Mouse (Mus musculus) cerebral cortex, adult 2 months (tissue): ENCODE data around the gene Fam43a.

Experiments used
- WGBS: fragments of 180-500 bp; shearing (Covaris S2); methylation state at CpG from one replicate; pipeline ENCODE4 v1.1.7; 2018; 5-methylcytosine and 5-hydroxymethylcytosine counted together

Fam43a gene

DNA sequence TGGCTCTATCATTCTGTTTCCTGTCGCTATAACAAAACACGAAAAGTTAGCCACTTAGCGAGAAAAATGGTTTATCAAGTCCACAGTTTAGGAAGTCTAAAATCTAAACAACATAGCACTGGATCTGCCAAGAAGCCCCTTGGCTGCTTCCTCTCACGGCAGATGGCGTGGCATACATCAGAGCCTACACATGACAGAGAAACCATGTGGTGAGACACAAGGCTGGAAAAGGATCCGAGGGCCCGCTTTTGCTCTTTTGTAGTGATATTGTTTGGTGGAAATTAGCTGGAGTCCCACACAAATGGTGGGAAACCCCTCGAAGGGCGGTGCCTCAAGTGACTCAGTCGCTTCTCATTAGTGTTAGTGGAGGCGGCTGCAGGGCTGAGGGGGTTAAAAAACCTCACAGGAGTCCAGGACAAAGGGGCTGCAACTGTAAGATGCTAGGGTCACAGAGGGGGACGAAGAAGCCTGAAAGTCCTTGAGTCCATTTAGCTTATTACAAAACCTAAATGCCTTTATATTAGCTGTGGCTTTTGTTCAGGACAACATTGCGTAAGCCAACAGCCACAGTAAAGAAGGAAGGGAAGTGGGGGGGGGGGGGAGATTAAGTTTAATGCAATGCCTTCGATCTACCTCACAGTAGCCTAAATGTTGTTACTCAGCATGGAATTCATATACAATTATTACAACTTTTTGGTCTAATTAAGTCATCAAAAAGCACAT lies 3.5 kb upstream of the Fam43a start:
- 30% methylated on average over 14 of the region's 14 CpGs for WGBS

DNA sequence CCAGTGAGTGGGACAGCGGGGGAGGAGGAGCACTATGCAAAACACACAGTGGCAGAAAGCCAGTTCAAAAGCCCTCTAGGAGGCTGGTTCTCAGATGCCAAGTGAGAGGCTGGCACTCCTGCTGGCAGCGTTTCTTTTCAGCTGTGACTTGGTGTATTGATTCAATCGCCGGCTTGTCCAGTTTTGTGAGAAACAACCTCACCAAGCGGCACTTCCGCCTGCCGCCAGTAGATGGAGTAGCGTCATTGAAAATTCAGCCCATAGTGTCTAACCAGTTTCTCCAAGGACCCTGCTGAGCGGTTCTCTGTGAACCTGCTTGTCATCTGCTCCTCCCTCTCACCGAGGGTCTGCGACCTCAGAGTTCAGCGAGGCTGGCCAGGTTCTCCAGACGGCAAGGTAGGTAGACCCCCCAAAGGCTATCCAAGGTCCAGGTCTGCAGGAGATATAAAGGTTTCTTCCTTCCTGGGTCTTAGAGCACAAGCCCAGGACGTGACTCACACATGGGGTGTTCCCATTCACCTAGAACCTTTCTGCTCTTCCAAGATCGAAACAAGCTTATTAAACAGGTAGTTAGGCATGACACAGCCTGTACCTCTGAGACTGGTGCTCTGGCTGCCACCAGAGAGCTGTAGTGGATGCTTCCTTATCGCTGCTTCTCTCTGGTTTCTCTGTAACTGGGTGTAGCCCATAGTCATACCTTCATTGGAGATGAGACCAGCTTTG lies 2.4 kb upstream of the Fam43a start:
- WGBS, result 6% methylated on average over 16 of the region's 16 CpGs

DNA sequence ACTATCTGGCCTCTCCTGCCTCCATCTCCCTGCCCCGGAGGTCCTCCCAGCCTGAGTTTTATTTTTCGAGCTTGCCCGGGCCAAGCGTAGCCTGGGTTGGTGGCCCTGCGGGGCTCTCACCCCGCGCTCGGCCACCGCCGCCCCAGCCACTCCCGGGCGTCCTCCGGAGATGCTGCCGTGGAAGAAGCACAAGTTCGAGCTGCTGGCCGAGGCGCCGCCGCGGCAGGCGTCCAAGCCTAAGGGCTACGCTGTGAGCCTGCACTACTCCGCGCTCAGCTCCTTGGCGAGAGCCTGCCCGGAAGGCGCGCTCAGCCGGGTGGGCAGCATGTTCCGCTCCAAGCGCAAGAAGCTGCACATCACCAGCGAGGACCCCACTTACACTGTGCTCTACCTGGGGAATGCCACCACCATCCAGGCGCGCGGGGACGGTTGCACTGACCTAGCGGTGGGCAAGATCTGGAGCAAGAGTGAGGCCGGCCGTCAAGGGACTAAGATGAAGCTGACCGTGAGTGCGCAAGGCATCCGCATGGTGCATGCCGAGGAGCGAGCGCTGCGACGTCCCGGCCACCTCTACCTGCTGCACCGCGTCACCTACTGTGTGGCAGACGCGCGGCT lies 1.0 kb downstream of the Fam43a start:
- under 1% methylated on average over 53 of the region's 53 CpGs for WGBS

DNA sequence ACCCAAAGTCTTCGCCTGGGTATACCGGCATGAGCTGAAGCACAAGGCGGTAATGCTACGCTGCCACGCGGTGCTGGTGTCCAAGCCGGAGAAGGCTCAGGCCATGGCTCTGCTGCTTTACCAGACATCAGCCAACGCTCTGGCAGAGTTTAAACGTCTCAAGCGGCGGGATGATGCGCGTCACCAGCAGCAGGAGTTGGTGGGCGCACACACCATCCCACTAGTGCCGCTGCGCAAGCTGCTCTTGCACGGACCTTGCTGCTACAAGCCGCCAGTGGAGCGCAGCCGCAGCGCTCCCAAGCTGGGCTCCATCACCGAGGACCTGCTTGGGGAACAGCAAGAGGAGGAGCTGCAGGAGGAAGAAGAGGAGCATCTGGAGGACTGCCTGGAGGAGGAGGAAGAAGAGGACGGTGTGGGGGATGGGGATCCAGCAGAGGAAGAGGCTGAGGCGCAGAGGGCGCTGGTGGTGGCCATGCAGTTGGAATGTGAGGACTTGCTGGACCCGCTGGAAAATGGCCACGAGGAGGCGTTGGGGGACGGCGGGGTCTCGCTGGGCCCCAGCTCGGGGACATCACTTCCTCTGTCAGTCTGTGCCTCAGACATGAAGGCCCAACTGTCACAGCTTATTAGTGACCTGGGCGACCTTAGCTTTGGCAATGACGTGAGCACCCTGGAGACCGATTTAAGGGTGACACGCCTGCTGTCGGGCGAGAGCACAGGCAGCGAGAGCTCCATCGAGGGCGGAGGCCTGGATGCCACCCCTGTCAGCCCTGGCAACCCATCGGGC lies 1.7 kb downstream of the Fam43a start:
- 11% methylated on average over 42 of the region's 42 CpGs for WGBS

DNA sequence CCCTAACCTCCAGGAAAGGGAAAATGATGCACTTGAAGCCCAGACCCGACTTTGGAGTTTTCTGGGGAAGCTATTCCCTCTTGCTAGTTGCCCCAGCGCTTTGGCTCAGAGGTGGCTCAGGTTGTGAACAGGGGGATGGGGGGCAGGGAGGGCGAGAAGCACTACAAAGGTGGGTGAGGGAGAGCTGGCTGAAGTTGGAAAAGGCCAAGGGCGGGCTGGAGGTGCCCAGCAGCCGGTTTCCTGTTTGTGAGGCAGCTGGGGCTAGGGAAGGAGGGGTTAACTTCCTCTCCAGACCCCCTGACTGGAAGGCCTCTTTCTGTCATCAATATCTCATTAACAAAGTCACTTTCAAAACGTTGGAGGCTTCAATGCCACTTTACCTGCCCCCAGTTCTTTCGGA lies 2.4 kb downstream of the Fam43a start:
- WGBS, result 62% methylated on average over 7 of the region's 7 CpGs

DNA sequence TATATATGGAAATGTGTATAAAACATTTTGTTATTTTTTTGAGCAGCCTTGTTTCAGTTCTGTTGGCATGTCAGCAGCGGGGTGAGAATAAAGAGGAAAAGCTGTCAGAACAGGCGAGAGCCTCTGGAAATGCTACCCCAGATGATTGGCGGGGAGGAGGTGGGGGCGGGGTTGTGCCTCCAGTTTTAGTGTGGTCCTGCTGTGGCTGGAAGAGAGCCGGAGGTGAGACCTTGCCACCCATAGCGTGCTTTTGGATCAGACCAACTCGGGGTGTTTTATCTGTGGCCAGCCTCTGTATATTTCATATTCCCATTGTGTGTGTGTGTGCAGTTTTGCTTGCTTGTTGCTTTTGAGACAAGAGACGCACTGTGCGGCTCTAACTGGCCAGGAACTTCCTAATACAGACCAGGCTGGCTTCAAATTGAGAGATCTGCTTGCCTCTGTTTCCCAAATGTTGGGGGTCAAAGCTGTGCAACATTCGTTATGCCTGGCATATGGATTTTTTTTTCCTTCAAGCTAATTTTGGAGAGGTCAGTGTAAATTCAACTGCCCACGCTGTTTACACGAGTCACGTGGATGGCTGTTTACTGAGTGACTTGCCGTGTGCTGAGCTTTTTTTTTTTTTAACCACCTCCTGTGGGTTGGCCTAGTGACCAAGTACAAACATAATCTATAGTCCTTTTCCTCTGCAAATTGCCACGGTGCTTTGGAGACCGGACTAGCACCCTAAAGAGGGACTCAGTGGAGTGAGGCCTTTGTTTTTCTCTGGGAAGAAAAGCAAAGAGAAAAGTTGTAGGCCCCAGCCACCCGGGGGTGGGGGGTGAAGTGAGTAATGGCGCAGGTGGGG lies 3.4 kb downstream of the Fam43a start:
- 67% methylated on average over 18 of the region's 18 CpGs for WGBS

DNA sequence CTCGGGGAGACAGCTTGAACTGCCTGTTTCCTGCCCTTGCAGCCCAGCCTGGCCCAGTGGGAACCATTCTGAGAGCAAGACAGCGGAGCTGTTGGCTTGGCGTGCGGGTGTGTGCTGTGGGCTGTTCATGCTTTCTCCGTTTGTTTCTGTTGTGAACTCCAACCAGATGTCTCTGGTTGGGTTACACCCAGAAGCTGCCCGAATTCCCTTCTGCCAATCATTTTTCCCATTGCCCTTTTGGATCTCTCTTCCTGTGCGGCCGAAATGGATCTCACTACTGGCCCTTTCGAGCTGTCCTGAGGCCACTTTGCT lies 4.0 kb downstream of the Fam43a start:
- WGBS, result 72% methylated on average over 9 of the region's 9 CpGs

DNA sequence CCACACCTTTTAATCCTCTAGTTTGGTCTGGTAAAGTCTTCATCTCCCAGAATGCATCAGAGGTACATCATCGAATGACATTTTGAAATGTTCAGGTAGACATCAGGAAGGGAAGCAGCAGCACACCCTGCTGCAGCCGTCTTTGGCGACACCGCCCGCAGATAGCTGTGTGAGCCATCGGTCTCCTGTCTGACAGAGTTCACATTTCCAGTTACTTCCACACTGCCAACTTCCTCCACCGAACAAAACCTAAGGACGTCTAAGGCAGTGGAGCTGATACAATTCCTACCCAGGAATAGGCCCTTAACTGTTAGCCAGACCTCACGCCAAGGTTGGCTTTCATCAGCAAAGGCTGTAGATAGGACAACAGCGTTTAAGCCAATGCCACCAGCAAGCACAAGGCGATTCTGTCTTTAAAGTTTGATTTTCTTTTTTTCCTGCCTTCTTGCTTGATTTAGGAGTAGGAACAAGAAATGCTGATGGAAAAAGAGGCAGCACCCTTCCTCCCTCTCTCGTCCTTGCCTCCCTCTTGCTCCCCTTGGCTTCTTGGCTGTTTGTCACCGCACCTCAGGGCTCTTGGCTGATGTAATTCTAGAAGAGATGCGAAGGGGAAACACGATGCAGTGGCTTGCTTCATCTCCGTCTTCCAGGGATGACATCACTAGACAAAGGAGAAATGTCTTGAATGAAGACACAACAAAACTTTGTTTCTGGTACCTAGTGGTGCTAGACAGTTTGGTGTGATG lies 4.7 kb downstream of the Fam43a start:
- WGBS, result 71% methylated on average over 16 of the region's 16 CpGs

DNA sequence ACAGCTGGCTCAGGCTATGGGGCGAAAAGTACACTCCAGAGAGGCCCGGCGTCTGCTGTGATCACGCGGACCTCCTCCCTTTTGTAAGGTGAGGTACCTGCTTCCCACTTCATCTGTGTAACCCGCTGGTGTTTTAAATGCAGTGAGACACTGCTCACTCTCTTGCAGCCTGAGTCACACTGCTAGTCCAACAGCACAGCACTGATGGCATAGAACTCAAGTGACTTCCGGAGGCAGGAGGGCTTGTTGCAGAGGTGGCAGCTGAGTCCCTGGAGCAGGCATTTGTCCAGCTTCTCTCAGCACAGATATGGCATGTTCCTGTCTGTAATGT lies 5.2 kb downstream of the Fam43a start:
- WGBS, result 59% methylated on average over 7 of the region's 7 CpGs

DNA sequence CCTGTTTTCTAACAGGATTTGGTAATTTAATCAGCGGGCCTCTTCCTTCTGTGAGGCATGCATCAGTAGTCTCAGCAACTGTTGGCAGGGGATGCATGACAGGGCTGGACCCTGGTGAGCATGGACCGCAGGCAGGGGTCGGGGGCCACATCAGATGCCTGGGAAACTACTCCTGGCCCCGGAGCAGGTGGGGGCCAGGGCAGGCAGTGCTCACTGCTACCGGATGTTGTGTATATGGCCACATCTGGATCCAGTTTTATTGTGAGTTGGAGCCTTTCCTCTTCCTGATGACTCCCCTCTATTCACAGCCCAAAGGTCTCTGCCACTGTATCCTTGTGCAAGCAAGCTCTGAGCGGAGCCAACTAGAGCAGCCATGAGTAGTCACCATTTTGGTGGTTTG lies 6.0 kb downstream of the Fam43a start:
- 72% methylated on average over 6 of the region's 6 CpGs for WGBS

DNA sequence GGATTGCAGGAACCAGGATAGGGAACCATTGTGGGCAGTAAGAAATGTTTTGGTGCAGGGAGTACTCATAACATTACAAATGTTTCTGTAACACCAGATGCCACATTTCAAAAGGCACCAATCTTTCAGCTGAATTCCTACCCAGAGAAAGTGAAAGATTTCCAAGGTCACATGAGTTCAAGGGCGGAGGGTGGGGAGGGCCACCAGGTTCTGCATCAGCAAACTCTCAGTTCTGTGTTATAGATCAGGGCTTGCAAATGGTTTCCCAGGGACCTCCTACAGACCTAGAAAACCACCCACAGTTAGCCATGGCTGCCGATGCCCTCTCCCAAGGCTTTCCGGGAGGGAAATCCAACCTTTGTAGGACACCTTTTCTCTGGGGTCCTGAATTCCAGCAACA lies 8.3 kb downstream of the Fam43a start:
- WGBS, result 94% methylated on average over 3 of the region's 3 CpGs

DNA sequence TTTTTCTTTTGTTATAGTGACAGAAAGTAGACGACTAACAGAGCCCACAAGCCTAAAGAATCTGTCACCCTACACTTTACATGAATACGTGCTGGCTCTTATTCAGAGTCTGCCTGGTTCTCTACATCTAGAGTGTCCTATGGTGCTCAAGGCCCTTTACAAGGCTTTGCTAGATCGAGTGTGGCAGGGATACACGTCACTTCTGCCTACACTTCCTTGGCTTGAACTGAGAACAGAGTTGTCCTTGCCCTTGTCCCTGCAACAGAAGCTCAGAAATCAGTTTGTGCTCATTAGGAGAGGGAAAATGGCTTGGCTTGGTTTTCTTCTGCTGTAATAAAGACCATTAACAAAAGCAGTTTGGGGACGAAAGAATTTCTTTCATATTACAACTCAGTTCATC lies 11.8 kb downstream of the Fam43a start:
- WGBS, result 81% methylated on average over 5 of the region's 5 CpGs

DNA sequence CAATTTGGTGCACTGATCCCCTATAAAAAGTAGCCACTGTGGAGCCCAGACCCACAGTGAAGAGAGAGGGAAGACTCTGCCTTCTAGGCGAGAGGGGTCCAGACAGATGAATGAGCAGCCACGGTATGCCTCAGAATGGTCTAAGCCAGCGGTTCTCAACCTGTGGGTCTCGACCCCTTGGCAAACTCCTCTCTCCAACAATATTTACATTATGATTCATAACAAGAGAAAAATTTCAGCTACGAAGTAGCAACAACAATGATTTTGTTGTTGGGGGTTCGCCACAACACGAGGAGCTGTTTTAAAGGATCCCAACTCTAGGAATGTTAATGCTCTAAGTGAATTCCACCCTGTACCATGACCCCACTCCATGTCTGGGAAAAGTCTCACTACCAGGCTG lies 13.6 kb downstream of the Fam43a start:
- WGBS, result 89% methylated on average over 7 of the region's 7 CpGs

DNA sequence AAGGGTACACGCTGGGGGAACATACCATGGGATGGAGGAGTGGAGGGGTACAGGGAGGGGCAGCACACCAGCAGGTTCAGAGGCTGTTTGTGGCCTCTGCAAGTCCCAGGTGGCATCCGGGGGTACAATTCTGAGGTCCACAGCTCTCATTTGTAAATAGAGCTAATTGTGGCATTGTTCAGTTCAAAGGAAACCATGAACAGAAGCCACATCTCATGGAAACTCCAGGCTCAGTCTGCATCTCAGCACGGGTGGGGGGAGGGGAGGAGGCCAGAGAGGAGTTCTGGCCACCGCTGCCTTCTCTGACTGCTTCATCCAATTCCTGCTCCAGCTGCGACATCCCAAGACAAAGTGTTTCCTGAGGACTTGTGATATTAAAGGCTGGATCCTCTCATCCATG lies 14.6 kb downstream of the Fam43a start:
- 60% methylated on average over 5 of the region's 5 CpGs for WGBS

DNA sequence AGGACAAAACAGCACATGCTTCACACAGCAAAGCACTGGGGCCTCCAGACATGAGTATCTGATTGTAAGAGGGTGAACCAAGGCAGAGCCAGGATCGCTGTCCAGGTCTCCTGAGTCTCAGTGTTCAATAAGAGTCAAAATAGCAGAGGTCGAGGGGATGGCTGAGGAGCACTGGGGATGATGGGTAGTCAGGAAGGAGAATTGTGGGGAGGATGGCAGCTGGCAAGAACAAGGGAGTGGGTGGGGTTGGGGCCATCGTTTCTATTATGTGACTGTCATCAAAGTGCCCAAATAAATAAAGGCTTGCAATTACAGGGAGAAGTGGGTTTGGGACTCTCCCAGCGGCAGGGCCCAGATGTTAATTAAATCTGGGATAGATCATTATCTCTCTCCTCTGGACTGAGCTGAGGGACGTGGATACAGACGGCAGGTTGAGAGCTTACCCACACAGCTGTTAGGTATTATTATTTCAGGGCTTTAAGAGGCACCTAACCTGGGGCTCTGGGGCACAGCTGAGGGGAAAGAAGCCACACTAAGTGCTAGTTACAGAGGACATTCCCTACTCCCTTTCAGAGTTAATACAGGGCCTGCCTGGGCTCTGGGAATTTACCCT lies 15.3 kb downstream of the Fam43a start:
- WGBS, result 62% methylated on average over 6 of the region's 6 CpGs

DNA sequence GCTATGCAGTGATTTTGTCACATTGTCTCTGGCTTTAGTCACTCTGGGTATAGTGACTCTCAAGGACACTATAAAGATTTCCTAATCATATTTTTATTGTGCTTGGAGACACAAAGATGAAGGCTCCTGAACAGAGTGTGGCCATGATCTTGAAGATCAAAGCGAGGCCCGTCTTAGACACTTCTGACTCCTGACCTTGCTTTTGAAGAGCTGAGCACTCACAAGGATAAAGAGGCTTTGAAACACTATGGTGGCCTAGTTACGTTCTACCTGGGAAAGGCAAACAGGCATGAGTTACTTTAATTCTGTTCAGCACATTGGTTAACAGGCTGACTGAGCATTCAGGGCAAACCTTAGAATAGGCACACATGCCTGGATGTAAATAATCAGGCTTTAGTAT lies 16.8 kb downstream of the Fam43a start:
- WGBS, result 95% methylated on average over 3 of the region's 3 CpGs

DNA sequence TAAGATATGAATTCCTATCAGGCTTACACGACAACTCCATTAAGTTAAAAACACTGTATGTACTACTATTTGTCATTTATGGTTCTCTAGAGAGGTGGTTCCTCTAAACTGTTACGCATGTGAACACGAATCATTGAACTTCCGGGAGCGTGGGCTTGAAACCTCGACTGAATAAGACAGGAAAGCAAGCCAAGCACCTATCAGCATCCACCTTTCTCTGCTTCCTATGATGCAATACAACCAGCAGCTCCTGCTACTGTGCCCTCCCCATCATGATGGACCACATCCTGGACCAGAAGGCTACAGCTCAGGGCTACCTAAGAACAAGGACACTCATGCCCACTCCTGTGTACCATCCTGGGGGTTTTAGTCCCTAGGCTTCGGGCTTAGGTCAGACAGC lies 24.1 kb downstream of the Fam43a start:
- WGBS, result 82% methylated on average over 7 of the region's 7 CpGs

DNA sequence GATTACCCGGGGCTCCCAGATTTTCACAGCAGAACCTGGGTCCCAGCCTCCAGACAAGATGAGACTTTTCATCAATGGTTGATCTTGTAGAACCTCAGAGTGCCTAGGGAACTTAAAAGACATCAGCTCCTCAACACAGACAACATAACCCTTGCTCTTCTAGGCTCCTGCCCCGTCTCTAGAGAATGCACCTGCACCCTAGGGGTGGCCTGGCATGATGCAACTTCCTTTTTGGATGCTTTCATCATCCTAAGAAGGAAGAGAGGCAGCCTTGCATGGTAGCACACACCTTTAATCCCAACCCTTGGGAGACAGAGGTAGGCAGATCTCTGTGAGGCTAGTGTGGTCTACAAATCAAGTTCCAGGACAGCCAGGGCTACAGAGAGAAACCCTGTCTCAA lies 25.1 kb downstream of the Fam43a start:
- WGBS, result 82% methylated on average over 2 of the region's 2 CpGs

DNA sequence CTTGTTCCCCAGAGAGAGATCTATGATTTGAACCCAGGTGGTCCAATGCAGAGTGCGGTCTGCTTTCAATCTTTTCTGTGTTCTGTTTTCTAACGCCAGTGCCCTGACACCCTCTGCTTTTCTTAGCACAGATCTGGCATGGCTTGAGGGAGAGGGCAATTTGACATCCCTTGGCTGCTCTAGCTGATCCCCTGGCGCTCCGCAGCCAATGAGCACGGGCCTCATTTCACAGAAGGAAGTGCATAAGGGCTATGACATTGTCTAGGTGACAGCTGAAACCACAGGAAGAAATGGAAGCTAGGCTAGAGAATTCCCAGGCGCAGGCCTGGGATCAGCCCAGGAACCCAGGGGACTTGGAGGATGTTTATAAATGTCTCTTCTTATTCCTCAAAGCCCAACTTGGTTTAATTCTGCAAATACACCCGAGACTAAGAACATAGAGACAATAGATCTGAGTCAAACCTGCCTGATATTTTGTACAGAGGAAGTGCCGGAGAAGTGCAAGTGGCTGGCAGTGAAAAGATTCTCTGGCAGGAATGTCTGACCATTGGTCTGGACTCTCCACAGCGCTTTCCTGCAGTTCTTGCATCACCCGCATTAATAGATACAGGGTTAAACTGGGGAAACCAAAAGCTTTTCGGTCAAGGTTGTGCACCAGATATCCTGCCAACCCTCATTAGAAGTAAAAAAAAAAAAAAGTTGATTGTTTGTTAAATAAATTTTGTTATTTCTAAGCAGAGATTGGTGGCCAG lies 28.2 kb downstream of the Fam43a start:
- 65% methylated on average over 11 of the region's 11 CpGs for WGBS

DNA sequence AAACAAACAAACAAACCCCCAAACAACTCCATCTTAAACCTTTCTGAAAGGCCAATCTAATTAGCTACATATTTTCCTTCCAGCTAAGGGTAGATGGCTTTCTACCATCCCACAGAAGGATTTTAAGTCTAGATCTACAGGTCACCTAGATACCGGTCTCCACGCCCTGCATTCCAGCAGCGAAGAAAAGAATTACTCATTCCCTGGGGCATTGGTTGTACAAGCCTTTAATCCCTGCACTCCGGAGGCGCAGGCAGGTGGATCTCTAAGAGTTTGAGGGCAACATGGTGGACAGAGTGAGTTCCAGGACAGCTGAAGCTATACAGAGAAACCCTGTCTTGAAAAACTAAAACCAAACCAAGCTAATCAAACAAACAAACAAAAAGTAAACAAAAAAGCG lies 28.9 kb downstream of the Fam43a start:
- 53% methylated on average over 6 of the region's 6 CpGs for WGBS
